Mouse (Mus musculus) hindbrain, embryonic 16.5 days (tissue): Measurements from ENCODE around the gene Ubtd2. TPM values are rescaled to one million over a fixed set of nuclear protein-coding genes. Genes with fewer than 3 reads are reported as not detected.

Experiments
- ATAC-seq: fragments of 200-750 bp; cut with Nextera tagmentation; 2 replicates; pipeline ENCODE4 v1.8.0; 2017; ENCODE audit warnings: moderate TSS enrichment, moderate library complexity
- H3K27ac ChIP-seq: fragments of 300-500 bp; sonication (generic); 2 replicates; pipeline ENCODE4 v1.5.1; 2014; ENCODE audit warnings: low read depth, mild to moderate bottlenecking, control low read depth, low read length, moderate library complexity
- H3K27me3 ChIP-seq: fragments of 300-500 bp; sonication (generic); replicated peaks from 2 replicates; pipeline ENCODE4 v1.6.1; 2014; ENCODE audit warnings: low read length; ENCODE audit not compliant: control insufficient read depth, insufficient read depth
- H3K36me3 ChIP-seq: fragments of 300-500 bp; sonication (generic); 2 replicates; pipeline ENCODE4 v1.6.1; 2014; ENCODE audit warnings: mild to moderate bottlenecking, low read length, moderate library complexity, mixed read lengths; ENCODE audit not compliant: control insufficient read depth, insufficient read depth
- H3K4me1 ChIP-seq: fragments of 300-500 bp; sonication (generic); 2 replicates; pipeline ENCODE4 v1.6.1; 2014; ENCODE audit warnings: low read depth, low read length; ENCODE audit not compliant: control insufficient read depth, insufficient read depth
- H3K4me2 ChIP-seq: fragments of 300-500 bp; sonication (generic); 2 replicates; pipeline ENCODE4 v1.6.1; 2014; ENCODE audit warnings: mild to moderate bottlenecking, low read length, control low read depth, moderate library complexity
- H3K4me3 ChIP-seq: fragments of 300-500 bp; sonication (generic); 2 replicates; pipeline ENCODE4 v1.5.1; 2014; ENCODE audit warnings: mild to moderate bottlenecking, low read length, control low read depth, moderate library complexity
- H3K9ac ChIP-seq: fragments of 300-500 bp; sonication (generic); 2 replicates; pipeline ENCODE4 v1.6.1; 2014; ENCODE audit warnings: low read depth, mild to moderate bottlenecking, control low read depth, low read length, moderate library complexity
- H3K9me3 ChIP-seq: fragments of 300-500 bp; sonication (generic); 2 replicates; pipeline ENCODE4 v1.6.1; 2014; ENCODE audit warnings: mild to moderate bottlenecking, low read length, moderate library complexity; ENCODE audit not compliant: control insufficient read depth
- WGBS: fragments of 180-500 bp; shearing (Covaris S2); extraction: QIAGEN DNeasy Blood & Tissue Kit; methylation state at CpG from one replicate; pipeline ENCODE4 v1.1.7; 2014; 5-methylcytosine and 5-hydroxymethylcytosine counted together
- polyA plus RNA-seq: library from polyadenylated mRNA; unstranded; fragments of >200 nt; fragmentation: Nextera tagmentation; extraction: Ambion mirVana; gene quantifications from 2 replicates; pipeline ENCODE4 v1.2.1, GENCODE M21; 2015

Gene Ubtd2
- polyA plus RNA-seq, 1 experiment from 2014 or later: 36.8 TPM

DNA sequence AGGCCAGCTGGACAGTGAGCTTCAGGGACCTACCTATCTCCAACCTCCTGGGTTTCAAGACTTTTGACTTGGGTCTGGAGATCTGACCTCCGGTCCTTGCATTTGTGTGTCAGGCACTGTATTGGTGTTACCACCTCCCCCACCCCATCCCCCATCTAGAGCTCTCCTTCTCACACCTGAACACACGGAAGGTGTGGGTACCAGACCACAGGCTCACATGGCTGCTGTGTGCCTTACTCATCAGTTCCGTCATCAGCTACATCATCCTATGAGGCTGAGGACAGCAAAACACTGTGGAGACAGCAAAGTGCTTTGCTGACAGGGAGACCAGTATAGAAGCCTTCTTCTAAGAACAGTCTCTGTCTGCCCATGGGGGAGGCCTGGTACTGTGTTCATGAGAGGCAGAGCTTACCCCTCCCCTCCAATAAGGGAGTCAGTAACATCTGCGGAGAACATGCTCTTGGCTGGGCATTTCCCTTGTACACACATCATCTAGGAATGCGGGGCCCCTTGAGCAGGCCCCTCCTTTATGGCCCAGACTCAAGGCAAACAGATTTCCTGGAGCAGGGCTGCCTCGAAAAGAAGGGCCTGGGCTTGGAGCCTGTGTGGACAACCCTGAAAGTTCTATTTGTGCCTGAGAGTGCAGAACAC lies 19.6 kb upstream of the Ubtd2 start:
- ATAC-seq: 0 out of 2 replicates have a peak, but pooled peaks have one; percentile 40
- no peak overlapping the region for H3K4me2 ChIP-seq
- H3K27me3 ChIP-seq: no peaks in the 10 kb centered on the region
- WGBS: 73% methylated on average over 6 of the region's 6 CpGs
- no peak overlapping the region for H3K9ac ChIP-seq
- H3K9me3 ChIP-seq: no peaks in the 10 kb centered on the region
- no peak overlapping the region for H3K27ac ChIP-seq
- no peak overlapping the region for H3K4me3 ChIP-seq
- no peaks in the 10 kb centered on the region for H3K36me3 ChIP-seq
- no peaks in the 10 kb centered on the region for H3K4me1 ChIP-seq

DNA sequence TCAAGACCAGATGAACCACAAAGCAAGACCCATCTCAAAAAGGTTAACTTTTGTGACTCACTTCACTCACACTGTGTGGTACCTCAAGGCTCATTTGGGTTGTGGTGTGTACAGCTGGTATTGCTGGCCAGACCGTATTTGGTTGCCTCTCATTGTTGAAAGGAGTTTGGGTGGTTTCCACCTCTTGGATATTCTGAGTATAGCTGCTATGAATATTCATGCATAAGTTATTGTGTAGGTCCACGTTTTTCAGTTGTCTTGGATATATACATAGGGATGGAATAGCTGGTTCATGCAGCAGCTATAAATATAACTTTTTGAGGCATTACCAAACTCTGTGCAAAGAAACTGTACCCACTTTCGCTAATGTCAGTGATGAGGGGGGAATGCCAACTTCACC lies 12.6 kb upstream of the Ubtd2 start:
- ATAC-seq: no peak
- Histone ChIP-seq H3K27me3 (no peaks in the 10 kb centered on the region), H3K9ac (no peak overlapping the region), H3K4me3 (no peak overlapping the region), H3K4me2 (no peak overlapping the region), H3K36me3 (no peaks in the 10 kb centered on the region), H3K9me3 (no peaks in the 10 kb centered on the region), H3K27ac (no peak overlapping the region), H3K4me1 (no peaks in the 10 kb centered on the region)
- 74% methylated on average over 3 of the region's 3 CpGs for WGBS

DNA sequence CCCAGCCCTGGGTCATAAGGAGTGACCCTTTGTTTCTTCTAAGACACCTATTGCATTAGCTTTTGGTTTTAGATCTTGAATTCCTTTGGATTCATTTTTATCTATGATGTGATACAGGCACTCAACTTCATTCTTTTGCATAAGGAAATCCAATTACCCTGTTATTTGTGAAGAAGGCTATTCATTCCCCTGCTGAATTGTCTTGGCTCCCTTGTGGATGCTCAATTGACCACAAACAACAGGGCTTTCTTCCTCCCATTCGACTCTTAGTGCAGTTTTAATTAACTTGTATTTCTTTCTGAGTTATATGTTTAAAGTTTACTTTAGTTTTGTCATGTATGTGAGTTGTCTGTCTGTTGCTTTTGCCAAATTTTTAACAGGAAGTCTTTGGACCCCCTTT lies 10.9 kb upstream of the Ubtd2 start:
- Histone ChIP-seq H3K4me3 (no peak overlapping the region), H3K9ac (no peak overlapping the region), H3K27ac (no peak overlapping the region), H3K27me3 (no peaks in the 10 kb centered on the region), H3K4me2 (no peak overlapping the region), H3K9me3 (no peaks in the 10 kb centered on the region), H3K4me1 (no peaks in the 10 kb centered on the region), H3K36me3 (no peaks in the 10 kb centered on the region)
- ATAC-seq: no peak
- WGBS: 8% methylated on average over 1 of the region's 1 CpGs

DNA sequence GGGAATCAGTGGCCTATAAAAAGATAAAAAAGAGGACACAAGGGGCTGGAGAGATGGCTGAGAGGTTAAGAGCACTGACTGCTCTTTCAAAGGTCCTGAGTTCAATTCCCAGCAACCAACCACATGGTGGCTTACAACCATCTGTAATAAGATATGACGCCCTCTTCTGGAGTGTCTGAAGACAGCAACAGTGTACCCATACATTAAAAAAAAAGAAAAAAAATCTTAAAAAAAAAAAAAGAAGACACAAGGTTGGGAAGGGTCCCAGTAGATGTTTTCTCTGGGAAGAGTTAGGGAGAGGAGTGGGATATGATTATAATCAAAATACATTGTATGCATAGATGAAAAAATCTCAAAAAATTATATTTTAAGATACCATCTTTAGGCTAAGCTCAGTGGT lies 10.0 kb upstream of the Ubtd2 start:
- WGBS: 70% methylated on average over 1 of the region's 1 CpGs
- no peak for ATAC-seq

DNA sequence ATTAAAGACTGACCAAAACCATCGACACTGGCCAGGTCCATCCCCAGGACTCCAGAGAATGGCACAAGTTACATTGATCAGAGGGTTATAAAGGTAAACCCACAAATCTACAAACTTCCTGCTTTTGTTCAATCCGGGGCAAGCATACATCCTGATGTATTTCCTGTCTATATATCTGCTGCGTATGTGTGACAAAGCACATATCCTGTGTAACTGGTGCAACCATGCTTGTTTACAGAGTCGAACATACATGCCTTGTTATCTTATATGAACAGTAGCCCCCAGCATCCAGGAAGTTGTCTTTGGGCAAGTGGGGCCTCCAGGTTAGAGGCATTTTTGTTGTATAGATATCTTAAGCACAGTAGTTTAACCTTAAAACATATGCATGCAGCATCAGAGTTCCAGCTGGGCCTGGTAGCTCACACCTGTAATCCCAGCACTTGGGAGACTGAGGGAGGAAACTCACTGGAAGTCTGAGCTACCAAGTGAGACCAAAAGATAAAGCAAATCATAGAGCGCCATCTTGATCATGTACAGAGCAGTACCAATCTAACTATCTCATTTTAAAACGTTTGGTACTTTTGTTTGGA lies 9.4 kb upstream of the Ubtd2 start:
- Histone ChIP-seq H3K9ac (no peak overlapping the region), H3K4me2 (no peak overlapping the region), H3K27ac (no peak overlapping the region), H3K4me3 (no peak overlapping the region), H3K27me3 (no peaks in the 10 kb centered on the region), H3K4me1 (no peaks in the 10 kb centered on the region), H3K36me3 (no peaks in the 10 kb centered on the region), H3K9me3 (no peaks in the 10 kb centered on the region)
- WGBS: 83% methylated on average over 6 of the region's 6 CpGs
- ATAC-seq: no peak

More for the DNA sequence above, 10.0 kb upstream of the Ubtd2 start:
- no peak overlapping the region for H3K9ac ChIP-seq
- no peak overlapping the region for H3K4me3 ChIP-seq
- no peak overlapping the region for H3K27ac ChIP-seq
- H3K4me2 ChIP-seq: no peak overlapping the region
- no peaks in the 10 kb centered on the region for H3K4me1 ChIP-seq
- no peaks in the 10 kb centered on the region for H3K27me3 ChIP-seq
- no peaks in the 10 kb centered on the region for H3K36me3 ChIP-seq
- no peaks in the 10 kb centered on the region for H3K9me3 ChIP-seq

DNA sequence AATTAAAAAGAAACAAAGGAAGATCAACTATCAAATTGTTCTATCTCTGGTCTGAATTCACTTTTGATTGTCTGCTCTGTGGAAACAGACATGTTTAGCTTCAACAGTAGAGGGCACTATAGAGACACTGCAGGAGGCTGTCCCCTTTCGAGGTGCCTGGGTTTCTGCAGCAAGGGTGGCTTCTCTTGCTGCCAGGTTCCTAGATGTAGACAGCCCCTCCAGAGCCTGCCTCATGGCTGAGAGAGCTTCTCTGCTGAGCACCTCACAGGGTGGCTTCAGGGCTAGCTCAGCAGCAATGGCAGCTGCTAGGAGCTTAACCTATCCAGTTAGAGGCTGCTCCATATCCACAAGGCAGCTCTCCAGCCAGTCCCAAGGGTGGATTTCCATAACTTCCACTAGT lies 5.0 kb upstream of the Ubtd2 start:
- no peak for ATAC-seq
- Histone ChIP-seq H3K27ac (no peak overlapping the region), H3K27me3 (no peaks in the 10 kb centered on the region), H3K4me3 (no peak overlapping the region), H3K4me1 (peaks cover 9% of the 10 kb centered on the region), H3K36me3 (no peaks in the 10 kb centered on the region), H3K4me2 (no peak overlapping the region), H3K9ac (no peak overlapping the region), H3K9me3 (no peaks in the 10 kb centered on the region)
- 8% methylated on average over 1 of the region's 1 CpGs for WGBS

DNA sequence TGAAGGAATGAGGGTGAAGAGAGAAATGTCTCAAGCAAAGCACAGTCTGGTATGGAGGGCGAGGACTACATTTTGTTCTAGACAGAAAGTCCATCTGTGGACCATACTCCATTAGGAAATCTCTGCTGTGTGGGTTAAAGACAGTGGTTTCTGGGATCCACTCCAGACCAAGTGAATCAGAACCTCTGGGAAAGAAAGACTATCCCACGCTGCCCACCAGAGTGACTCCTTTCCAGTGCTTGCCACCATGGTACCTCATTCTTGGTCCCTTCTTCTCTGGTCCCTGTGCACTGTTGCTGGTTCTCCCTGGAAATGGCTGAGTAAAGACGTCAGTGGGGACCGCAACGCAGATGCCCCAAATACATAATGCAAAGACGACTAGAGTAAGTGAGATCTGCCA lies 3.9 kb upstream of the Ubtd2 start:
- no peak overlapping the region for H3K4me2 ChIP-seq
- peaks cover 10% of the 10 kb centered on the region for H3K4me1 ChIP-seq
- H3K9me3 ChIP-seq: no peaks in the 10 kb centered on the region
- no peaks in the 10 kb centered on the region for H3K27me3 ChIP-seq
- no peak for ATAC-seq
- H3K27ac ChIP-seq: no peak overlapping the region
- no peak overlapping the region for H3K4me3 ChIP-seq
- no peak overlapping the region for H3K9ac ChIP-seq
- whole genome bisulfite sequencing: 94% methylated on average over 6 of the region's 6 CpGs
- no peaks in the 10 kb centered on the region for H3K36me3 ChIP-seq

DNA sequence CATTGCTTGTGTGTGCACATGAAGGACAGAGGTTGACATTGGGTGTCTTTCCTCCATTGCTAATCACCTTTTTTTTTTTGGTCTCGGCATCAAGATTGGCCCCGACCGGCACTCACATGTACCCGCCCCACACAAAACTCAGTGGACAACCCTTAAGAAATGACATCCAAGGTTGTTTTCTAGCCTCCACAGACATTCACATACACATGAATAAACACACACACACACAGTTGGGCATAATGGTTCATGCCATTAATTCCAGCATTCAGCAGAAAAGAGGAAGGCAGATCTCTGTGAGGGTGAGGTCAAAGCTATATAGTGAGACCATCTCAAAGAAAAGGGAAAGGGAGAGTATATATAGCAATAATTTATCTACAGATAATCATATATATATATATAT lies 2.4 kb upstream of the Ubtd2 start:
- ATAC-seq: no peak
- H3K27ac ChIP-seq: no peak overlapping the region
- no peak overlapping the region for H3K9ac ChIP-seq
- H3K4me1 ChIP-seq: peaks cover 17% of the 10 kb centered on the region
- H3K27me3 ChIP-seq: no peaks in the 10 kb centered on the region
- no peaks in the 10 kb centered on the region for H3K36me3 ChIP-seq
- H3K4me2 ChIP-seq: no peak overlapping the region
- 95% methylated on average over 4 of the region's 4 CpGs for WGBS
- H3K4me3 ChIP-seq: no peak overlapping the region
- H3K9me3 ChIP-seq: no peaks in the 10 kb centered on the region

DNA sequence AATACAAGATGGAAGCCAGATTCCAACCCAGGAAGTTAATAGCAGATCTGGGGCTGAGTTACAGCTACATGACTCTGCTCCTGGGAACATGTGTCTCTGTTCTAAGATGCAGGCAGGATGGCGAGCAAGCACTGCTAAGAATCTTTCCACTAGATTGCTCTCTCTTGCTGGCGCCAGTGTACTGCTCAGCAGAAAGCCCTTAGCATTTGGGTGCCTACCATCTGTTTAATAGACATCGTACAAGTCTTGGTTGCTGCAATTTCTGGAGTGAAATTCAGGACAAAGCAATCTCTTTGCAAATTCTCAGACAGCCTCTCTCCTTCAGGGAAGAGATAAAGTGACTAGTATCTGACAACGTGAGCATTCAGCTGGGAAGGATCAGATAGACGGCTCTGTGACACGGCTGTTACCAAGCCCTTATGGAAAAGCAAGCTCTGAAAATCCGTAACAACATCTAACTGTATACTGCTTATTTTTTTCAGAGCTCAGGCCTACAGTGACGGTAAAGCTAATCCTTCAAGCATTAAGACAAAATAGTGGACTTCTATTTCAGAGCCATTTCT lies 1.7 kb upstream of the Ubtd2 start:
- Histone ChIP-seq H3K27ac (peak overlapping the region; percentile 42; the same call in 1 of the 2 replicates), H3K27me3 (no peaks in the 10 kb centered on the region), H3K36me3 (no peaks in the 10 kb centered on the region), H3K9ac (peak overlapping the region; percentile 8; the same call in 1 of the 2 replicates), H3K9me3 (no peaks in the 10 kb centered on the region), H3K4me2 (no peak overlapping the region; the same call in 1 of the 2 replicates), H3K4me1 (peaks cover 17% of the 10 kb centered on the region), H3K4me3 (no peak overlapping the region)
- 36% methylated on average over 8 of the region's 8 CpGs for WGBS
- no peak for ATAC-seq
